27 mouse cellular contexts compared by ENCODE assay signal in genomic region chr5:128492541-128492940, GRCm38 (mm10). TPM values are rescaled to one million over a fixed set of nuclear protein-coding genes. Genes with fewer than 3 reads are reported as not detected.
"Had no signal": no experiment of that assay in that cellular context is flagged by ENCODE, and none has a peak within 500 bp of the region (broad histone marks: within the 10 kb centered on the region; RNA-seq: fewer than 3 reads in every experiment).

No protein-coding gene starts in this region.

- H3K9ac ChIP-seq: intestine, embryonic 15.5 days; kidney, embryonic 15.5 days; limb, embryonic 12.5 days; limb, embryonic 15.5 days; liver, embryonic 14.5 days; liver, postnatal 0 days; lung, embryonic 14.5 days; neural tube, embryonic 12.5 days; neural tube, embryonic 15.5 days; stomach, embryonic 15.5 days had no signal

- H3K4me2 ChIP-seq: intestine, embryonic 15.5 days; kidney, embryonic 15.5 days; limb, embryonic 12.5 days; limb, embryonic 15.5 days; liver, embryonic 11.5 days; lung, embryonic 14.5 days; neural tube, embryonic 12.5 days; neural tube, embryonic 15.5 days; stomach, embryonic 15.5 days had no signal

- H3K27ac ChIP-seq: intestine, embryonic 15.5 days; kidney, embryonic 15.5 days; limb, embryonic 12.5 days; limb, embryonic 15.5 days; liver, embryonic 14.5 days; macrophage; neural tube, embryonic 12.5 days; neural tube, embryonic 15.5 days; stomach, embryonic 15.5 days had no signal

- H3K4me3 ChIP-seq: intestine, embryonic 15.5 days; kidney, embryonic 15.5 days; limb, embryonic 12.5 days; limb, embryonic 15.5 days; neural tube, embryonic 12.5 days; neural tube, embryonic 15.5 days; stomach, embryonic 15.5 days had no signal

- H3K9me3 ChIP-seq: intestine, embryonic 15.5 days; kidney, embryonic 15.5 days; limb, embryonic 15.5 days; neural tube, embryonic 15.5 days; stomach, embryonic 15.5 days had no signal

- DNase-seq: kidney, adult 11 months; kidney, adult 8-10 months; kidney, postnatal 10 days; kidney, postnatal 36 days; layer of hippocampus, adult 9-11 months; left cerebral cortex, postnatal 4 days; liver, postnatal 0 days; lung, embryonic 14.5 days; midbrain, embryonic 14.5 days; retina, postnatal 1 day; right cerebral cortex, postnatal 25 days; spleen, adult 18-20 months; thymus, adult 2 months; thymus, postnatal 14 days; thymus, postnatal 4 days had no signal

- H3K36me3 ChIP-seq: intestine, embryonic 15.5 days; kidney, embryonic 15.5 days; limb, embryonic 12.5 days; limb, embryonic 15.5 days; neural tube, embryonic 12.5 days; neural tube, embryonic 15.5 days; stomach, embryonic 15.5 days had no signal

- H3K4me1 ChIP-seq: intestine, embryonic 15.5 days; kidney, embryonic 15.5 days; limb, embryonic 12.5 days; limb, embryonic 15.5 days; neural tube, embryonic 12.5 days; neural tube, embryonic 15.5 days; stomach, embryonic 15.5 days had no signal

- H3K27me3 ChIP-seq: intestine, embryonic 15.5 days; kidney, embryonic 15.5 days; limb, embryonic 12.5 days; limb, embryonic 15.5 days; neural tube, embryonic 12.5 days; neural tube, embryonic 15.5 days; stomach, embryonic 15.5 days had no signal

- ATAC-seq: intestine, embryonic 15.5 days; liver, postnatal 0 days; lung, postnatal 0 days had no signal

RNA-seq across cellular contexts. Expression of gene Tmem132d, which starts 59.7 kb away (rescaled TPM):
- total RNA-seq: megakaryocyte-erythroid progenitor cell, adult 5-6 weeks had no signal
- polyA plus RNA-seq: liver, embryonic 11.5 days; liver, postnatal 0 days; macrophage had no signal
